Mouse (Mus musculus) lung, adult 2 months (tissue): Measurements from ENCODE around the gene Fry.

Source experiments
- CTCF ChIP-seq: fragments of 200-500 bp; IDR thresholded peaks from 2 replicates; pipeline ENCODE4 v1.5.1; 2011; ENCODE audit warnings: mild to moderate bottlenecking, low read length, control low read depth; ENCODE audit not compliant: insufficient read depth
- POLR2A ChIP-seq: fragments of 200-500 bp; IDR thresholded peaks from 2 replicates; pipeline ENCODE4 v1.6.1; 2011; ENCODE audit warnings: low read depth, mild to moderate bottlenecking, control low read depth, low read length, borderline replicate concordance; ENCODE audit errors: extremely low read depth

DNA sequence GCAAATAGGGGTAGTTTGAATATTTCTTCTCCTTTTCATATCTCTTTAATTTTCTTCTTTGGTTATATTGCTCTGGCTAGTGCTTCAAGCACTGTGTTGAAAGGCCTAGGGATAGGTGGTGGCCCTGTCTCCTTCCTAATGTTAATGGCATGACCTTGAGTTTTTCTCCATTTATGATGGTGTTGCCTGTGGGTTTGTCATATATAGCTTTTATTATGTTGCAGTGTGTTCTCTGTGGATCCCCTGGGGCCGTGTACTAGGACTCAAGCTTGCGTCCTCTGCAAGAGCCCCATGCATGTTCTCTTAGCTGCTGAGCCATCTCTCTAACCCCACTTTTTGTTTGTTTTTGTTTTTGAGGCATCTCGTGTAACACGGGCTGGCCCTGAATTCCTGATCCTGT lies 358.9 kb downstream of the Fry start:
- TF ChIP-seq POLR2A = no peak
- no peak for TF ChIP-seq CTCF
